Mouse (Mus musculus): ENCODE results near the gene Slk.

- TF ChIP-seq EP300 (IDR thresholded peaks at IDR 0.05; ENCODE audit: insufficient read depth, low read depth, low read length): no peak
- no peak for TF ChIP-seq CTCF (IDR thresholded peaks at IDR 0.05; ENCODE audit: low read depth, low read length)
- TF ChIP-seq POLR2A (IDR thresholded peaks at IDR 0.05; ENCODE audit: insufficient read depth, low read length): no peak
Observed at GRCm38 (mm10) chr19:47559145-47559544, 20.3 kb upstream of the Slk start.

All from ES-Bruce4 (cell line).